Mouse (Mus musculus): ENCODE results near the gene Zfp60.

Gene Zfp60

DNA sequence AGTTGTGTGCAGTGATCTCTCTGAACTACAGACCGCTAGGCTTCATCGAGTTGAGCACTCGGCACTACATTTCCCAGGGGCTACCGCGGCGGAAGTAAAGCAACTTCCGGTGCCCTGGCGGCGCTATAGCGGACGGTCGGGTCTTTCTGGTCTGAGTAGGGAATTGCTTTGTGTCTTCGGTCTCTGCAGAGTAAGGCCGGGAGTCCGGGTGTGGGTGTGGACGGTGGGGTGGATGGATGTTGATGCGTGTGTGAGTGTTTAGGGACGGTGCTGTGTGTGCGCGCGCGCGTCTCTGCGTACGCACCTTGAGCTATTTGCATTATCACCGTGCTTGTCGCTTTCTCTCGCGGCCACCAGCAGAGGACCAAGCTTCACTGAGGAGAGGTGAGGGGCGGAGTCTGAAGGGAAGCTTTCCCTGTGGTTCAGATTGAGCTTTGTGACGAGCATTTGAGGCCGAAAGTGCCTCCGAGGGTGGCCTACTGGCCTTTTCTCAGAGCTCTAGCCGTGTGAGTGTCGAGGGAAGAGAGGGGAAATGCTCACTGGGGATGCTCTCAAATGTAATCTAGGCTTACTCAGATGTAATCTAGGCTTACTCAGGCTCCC is at the start of gene Zfp60:
TSS of gene Zfp60 (plus strand) at position 109 of the 603 bp plus-strand sequence.
- DNase-seq (ENCODE audit: low spot score in 2 of 2) = peak; percentile 84 to 85

GRCm38 (mm10) chr7:27683218-27683617 is 48.0 kb upstream of the Zfp60 start:
- no peak for DNase-seq (ENCODE audit: low spot score in 2 of 2)

- DNase-seq (ENCODE audit: low spot score in 2 of 2) = no peak
Measured at GRCm38 (mm10) chr7:27685220-27685619, 46.0 kb upstream of the Zfp60 start.

- DNase-seq (ENCODE audit: low spot score in 2 of 2) = no peak
Measured at GRCm38 (mm10) chr7:27685681-27686080, 45.5 kb upstream of the Zfp60 start.

DNA sequence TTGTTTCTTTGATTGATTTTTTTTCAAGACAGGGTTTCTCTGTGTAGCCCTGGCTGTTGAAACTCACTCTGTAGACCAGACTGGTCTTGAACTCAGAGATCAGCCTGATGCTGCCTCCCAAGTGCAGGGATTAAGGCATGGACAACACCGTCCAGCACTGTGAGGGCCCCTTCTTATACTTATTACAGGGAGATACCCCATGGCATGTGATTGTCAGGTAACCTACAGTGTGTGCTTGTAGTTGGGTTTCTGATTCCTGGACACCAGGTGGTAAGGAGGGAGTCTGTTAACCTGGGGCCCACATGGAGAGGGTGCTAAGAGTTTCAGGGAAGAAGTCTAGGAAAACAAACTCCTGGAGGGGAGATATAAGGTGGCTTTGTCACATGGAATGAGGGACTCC is 44.1 kb upstream of the Zfp60 start:
- DNase-seq (ENCODE audit: low spot score in 2 of 2) = no peak

- no peak for DNase-seq (ENCODE audit: low spot score in 2 of 2)
Measured at GRCm38 (mm10) chr7:27687836-27688235, 43.4 kb upstream of the Zfp60 start.

DNA sequence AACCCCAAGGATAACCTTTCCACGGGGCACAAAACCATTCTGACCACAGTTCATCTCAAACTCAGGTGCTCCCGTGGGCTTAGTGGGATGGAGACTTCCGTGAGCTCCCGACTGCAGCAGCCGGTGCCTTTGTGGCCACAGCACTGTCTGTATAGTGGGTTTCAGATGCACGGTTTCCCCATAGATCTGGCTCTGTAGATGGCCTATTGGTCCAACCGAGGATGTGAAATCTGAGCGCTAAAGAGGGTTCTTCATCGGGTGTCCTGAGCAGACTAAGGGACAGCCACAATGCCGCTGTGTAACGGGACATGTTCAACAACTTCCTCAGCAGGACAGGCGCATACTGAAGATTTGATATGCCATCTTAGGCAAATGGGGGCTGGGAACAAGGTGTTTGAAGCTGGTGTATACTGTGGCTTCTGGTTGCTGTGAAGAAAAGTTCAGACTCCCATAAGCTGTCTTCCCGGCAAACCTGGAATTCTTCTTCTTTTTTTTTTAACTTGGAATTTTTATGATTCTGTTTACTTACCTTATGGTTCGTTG is 42.9 kb upstream of the Zfp60 start:
- DNase-seq (ENCODE audit: low spot score in 2 of 2) = no peak

DNA sequence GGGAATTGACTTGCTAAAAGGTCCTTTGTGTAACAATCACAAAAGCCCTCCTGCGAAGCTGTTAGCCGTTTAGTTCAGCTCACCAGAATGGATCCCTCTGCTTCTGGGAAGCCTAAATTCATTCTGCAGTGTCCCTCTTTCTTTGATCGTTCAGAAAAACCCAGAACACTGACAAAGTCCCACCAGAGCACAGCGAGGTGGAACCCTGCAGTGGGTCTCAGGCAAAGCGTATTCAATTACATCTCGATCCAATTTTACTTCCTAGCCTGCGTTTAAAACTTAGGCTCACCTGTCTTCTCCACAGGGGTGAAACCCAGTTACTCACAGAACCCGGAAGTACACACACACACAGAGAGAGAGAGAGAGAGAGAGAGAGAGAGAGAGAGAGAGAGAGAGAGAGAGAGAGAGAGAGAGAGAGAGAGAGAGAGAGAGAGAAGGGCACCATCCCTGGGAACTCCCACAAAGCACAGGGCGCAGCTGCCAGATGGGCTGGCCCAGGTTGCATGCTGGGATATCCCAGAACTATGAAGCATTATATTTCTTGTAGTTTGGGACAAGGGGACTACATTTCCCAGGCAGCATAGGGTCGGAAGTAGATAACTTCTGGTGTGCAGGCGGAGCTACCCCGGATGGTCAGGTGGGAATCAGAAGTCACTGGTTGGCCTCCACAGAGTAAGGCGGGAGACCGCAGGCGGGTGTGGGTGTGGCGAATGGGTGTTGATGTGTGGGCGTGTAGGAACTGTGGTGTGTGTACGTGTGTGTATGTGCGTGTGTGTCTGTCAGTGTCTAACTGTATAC is 42.2 kb upstream of the Zfp60 start, which contains the start of gene Zfp607b:
TSS of gene Zfp607b (plus strand) at position 526 of the 798 bp plus-strand sequence.
- peak; percentile 83 to 92 for DNase-seq (ENCODE audit: low spot score in 2 of 2)

DNA sequence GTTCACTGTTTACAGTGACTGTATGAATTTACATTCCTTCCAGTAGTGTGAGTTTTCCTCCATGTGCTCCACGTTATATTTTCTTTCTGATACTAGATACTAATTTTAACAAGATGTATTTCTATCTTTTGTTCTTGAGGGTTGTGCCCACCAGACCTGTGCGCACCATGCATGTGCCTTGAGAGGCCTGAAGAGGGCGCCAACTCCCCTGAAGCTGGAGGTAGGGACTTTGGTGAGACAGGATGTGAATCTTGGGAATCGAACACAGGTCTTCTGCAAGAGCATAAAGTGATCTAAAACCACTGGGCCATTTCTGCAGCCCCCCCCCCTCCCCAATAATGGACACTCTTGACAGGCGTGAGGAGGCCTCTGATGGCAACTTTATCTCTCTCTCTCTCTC is 40.1 kb upstream of the Zfp60 start:
- peak in 1 of 2 experiments; percentile 17 for DNase-seq (ENCODE audit: low spot score in 2 of 2)

GRCm38 (mm10) chr7:27696711-27697110 is 34.5 kb upstream of the Zfp60 start:
- DNase-seq (ENCODE audit: low spot score in 2 of 2) = no peak

- no peak for DNase-seq (ENCODE audit: low spot score in 2 of 2)
Measured at GRCm38 (mm10) chr7:27710402-27710801, 20.8 kb upstream of the Zfp60 start.

DNA sequence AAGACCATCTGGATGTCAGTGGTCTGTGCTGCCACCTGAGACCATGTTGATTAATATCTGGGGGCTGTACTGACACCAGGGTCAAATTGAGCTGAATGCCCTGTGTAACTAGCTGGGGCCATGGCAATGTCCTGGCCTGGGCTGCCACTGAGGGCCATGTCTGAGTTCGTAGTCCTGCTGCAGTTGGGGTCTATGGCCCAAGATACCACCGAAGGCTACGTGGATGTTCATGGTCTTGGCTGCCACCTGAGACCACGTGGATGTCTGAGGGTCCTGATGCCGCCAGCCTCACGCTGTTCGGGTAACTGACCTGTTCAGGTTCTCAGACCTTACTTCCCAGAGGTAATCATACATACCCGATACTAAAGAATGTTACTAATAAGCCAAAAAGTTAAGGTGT is 9.2 kb upstream of the Zfp60 start:
- no peak for DNase-seq (ENCODE audit: low spot score in 2 of 2)

DNA sequence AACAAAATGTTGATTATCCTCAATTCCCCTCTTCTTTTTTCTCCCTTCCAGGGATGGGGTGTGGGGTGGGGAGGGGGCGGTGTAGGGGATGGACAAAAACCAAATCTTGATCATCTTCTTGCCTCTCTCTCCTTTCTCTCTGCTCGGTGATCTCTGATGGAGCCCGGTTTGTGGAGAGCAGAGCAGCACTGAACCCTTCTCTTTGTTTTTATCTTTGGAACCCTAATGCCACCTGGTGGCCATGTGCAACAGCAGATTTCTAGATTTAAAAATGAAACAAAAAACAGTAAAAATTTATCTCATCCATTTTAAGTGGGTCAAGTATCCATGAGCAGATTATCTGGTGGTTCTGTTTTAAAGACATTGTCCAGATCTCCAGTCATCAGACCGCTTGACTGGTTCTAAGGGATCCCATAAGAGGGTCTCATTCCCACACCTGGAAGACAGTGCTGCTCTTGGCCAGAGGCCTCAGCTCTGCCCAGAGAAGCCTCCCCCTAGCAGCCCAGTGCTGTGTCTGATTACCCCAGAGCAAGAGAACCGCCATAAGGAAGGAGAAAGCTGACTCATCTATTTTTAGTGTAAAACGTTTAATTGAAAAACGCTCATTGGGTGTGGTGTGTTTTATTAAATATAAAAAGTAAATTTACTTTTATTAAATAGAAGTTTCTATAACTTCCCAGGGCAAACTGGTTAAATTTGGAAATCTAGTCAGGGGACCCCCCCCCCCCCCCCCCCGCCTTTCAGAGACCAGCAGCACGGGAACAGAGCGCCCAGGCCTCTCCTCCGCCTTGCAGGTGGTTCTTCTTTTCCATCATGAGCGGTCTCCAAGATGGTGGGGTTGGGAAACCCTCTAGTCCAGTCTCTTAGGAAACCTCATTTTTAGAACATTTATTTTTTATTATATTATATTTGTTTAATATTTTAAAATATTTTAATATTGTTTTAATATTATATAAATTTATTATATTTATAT is 5.3 kb upstream of the Zfp60 start:
- DNase-seq (ENCODE audit: low spot score in 2 of 2) = peak in 1 of 2 experiments; percentile 3

DNA sequence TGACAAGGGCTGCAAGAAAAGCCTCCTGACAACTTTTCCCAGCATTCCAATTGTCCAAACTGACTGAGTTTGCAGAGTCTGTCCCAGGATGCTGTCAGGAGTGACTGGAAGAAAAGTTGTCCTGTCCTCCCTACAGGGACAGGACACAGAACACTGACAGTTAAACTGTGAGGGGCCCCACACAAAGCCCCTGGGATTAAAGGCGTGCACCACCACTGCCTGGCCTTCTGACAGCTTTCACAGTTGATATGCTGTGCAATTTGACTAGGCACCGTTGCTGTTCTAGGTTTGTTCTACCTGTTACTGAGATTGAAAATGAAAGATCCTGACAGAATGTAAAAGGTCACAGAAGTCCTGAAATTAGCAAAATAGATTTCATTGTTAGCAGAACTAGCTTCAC is 3.7 kb upstream of the Zfp60 start:
- no peak for DNase-seq (ENCODE audit: low spot score in 2 of 2)

DNA sequence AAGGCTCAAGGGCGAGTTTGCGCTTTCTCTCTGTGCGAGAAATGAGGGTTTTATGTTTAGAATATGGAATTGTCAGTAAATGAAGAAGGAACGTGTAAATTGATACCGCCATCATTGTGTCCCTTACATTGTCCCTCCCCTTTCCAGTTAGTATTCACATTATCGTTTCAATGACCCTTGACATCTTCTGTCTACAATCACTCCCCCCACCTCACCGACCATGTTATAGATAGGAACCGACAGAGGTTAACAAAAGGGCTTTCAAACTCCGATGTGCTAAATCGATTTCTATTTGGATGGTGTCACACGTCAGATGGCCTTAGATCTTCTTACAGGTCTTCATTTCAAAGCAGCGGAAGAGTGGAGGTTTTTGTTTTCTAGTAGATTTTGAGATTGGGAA is 757 bp downstream of the Zfp60 start:
- no peak for DNase-seq (ENCODE audit: low spot score in 2 of 2)

DNA sequence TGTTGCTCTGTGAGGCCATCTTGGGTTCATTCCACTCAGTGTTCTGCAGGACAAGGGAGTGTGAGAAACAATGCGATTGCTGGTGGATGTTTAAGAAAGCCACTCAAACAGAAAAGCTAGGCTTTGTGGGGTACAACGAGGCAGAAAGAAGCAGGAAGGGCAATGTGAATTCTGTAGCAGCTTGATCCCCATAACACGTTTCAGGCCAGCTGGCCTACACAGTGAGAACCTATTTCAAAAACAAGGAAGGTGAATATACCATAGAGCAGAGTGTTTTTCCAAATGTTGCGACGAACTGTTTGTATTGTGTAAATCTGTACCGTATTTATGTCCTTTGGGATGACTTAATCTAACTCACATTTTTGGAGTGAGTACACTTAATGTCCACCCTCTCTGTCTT is 1.3 kb downstream of the Zfp60 start:
- DNase-seq (ENCODE audit: low spot score in 2 of 2) = no peak

DNA sequence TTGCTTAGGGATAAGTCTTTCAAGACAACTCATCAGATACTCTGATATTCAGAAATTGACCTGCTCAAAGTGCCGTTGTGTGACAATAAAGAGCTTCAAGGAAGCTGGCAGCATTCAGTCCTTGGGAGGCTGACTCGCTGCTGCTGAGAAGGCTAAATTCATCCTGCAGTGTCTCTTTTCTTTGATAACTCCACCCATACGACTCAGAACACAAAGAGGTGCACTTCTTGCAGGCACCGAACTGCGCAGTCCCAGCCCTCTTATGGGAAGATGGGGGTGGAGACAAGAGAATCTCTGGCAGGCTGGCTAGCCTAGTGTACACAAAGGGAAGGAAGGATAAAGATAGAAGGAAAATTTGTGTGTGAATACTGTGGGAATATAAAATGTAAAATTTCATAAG is 4.3 kb downstream of the Zfp60 start:
- DNase-seq (ENCODE audit: low spot score in 2 of 2) = no peak

- DNase-seq (ENCODE audit: low spot score in 2 of 2) = no peak
Measured at GRCm38 (mm10) chr7:27756351-27757047, 25.3 kb downstream of the Zfp60 start.

- no peak for DNase-seq (ENCODE audit: low spot score in 2 of 2)
Measured at GRCm38 (mm10) chr7:27757048-27757375, 25.8 kb downstream of the Zfp60 start.

DNA sequence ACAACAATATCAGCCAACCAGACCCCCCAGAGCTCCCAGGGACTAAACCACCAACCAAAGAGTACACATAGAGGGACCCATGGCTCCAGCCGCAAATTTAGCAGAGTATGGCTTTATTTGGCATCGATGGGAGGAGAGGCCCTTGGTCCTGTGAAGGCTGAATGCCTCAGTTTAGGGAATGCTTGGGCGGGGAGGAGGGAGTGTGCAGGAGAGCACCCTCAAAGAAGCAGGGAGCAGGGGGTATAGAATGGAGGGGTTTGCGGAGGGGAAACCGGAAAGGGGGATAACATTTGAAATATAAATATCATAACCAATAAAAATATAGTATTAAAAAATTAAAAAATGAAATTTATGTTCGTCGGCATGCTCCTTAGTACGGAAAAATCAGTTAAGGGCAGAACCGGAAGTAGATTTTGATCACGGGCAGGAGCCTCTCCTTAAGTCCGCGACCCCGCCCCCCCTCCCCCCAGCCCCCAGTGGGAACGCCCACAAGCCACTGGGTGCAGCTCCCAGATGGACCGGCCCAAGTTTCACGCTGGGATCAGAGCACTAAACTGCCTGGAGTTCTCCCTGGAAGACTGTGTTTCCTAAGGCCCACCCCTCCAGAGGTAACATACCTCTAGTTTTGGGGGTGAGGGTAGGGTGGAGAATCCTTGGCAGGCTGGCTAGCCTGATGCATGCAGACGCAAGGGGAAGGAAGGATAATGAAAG is 34.1 kb downstream of the Zfp60 start:
- DNase-seq (ENCODE audit: low spot score in 2 of 2) = no peak

DNA sequence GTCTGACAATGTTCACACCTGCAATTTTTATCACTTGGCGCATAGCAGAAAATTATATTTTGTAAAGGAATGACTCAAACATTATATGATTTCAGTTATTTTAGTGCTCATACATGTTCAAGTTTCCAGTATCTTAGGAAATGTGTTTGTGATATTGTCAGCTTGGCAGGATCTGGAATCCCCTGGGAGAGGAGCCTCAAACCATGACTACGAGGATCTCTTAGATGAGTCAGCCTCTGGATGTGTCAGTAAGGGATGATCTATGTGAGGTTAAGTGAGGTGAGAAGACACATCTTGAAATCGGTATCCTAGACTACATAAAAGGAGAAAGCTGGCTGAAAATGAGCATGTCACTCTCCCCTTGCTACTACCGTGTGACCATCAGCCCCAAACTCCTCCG is 58.1 kb downstream of the Zfp60 start:
- no peak for DNase-seq (ENCODE audit: low spot score in 2 of 2)
